Mouse (Mus musculus): ENCODE data around the gene Fam84b. TPM values are rescaled to one million over a fixed set of nuclear protein-coding genes. Genes with fewer than 3 reads are reported as not detected.
A peak's percentile ranks its signal among the peaks of the same experiment; 100 is the strongest.

The Fam84b gene
- polyA plus RNA-seq, 1 experiment from 2014 or later, result 23.8 TPM

- no peak overlapping the region for H3K9ac ChIP-seq (ENCODE audit: low read depth, low read length)
- no peak overlapping the region for H3K27ac ChIP-seq
- no peaks in the 10 kb centered on the region for H3K36me3 ChIP-seq (ENCODE audit: insufficient read depth, low read length)
- no peak for ATAC-seq (replicated peaks; ENCODE audit: low FRiP score, low read depth)
- no peak for DNase-seq (ENCODE audit: low spot score)
- H3K4me1 ChIP-seq (replicated peaks; ENCODE audit: insufficient read depth, low read length), result no peaks in the 10 kb centered on the region
- no peak overlapping the region for H3K4me3 ChIP-seq (replicated peaks; ENCODE audit: low read depth, low read length)
- no peaks in the 10 kb centered on the region for H3K9me3 ChIP-seq (replicated peaks; ENCODE audit: low read length)
- no peak for TF ChIP-seq CTCF (IDR thresholded peaks at IDR 0.05; ENCODE audit: low read depth)
- no peak overlapping the region for H3K4me2 ChIP-seq (ENCODE audit: low read length)
- WGBS, result 23% methylated on average over 2 of the region's 2 CpGs
- no peaks in the 10 kb centered on the region for H3K27me3 ChIP-seq (ENCODE audit: insufficient read depth, low read length)
These were observed 19.9 kb downstream of the Fam84b start for GRCm38 (mm10) chr15:60833476-60834218.

- DNase-seq (ENCODE audit: low spot score) (no peak), ATAC-seq (replicated peaks; ENCODE audit: low FRiP score, low read depth) (no peak)
- no peaks in the 10 kb centered on the region for H3K27me3 ChIP-seq (ENCODE audit: insufficient read depth, low read length)
- no peak overlapping the region for H3K4me2 ChIP-seq (ENCODE audit: low read length)
- no peaks in the 10 kb centered on the region for H3K36me3 ChIP-seq (ENCODE audit: insufficient read depth, low read length)
- no peak overlapping the region for H3K9ac ChIP-seq (ENCODE audit: low read depth, low read length)
- H3K4me3 ChIP-seq (replicated peaks; ENCODE audit: low read depth, low read length), result no peak overlapping the region
- H3K27ac ChIP-seq, result no peak overlapping the region
- H3K4me1 ChIP-seq (replicated peaks; ENCODE audit: insufficient read depth, low read length), result no peaks in the 10 kb centered on the region
- no peaks in the 10 kb centered on the region for H3K9me3 ChIP-seq (replicated peaks; ENCODE audit: low read length)
- TF ChIP-seq CTCF (IDR thresholded peaks at IDR 0.05; ENCODE audit: low read depth), result peak; percentile 57
These were observed 21.0 kb downstream of the Fam84b start for GRCm38 (mm10) chr15:60832586-60832985.

- no peak for ATAC-seq (replicated peaks; ENCODE audit: low FRiP score, low read depth)
- no peak overlapping the region for H3K4me2 ChIP-seq (ENCODE audit: low read length)
- WGBS, result 54% methylated on average over 1 of the region's 1 CpGs
- DNase-seq (ENCODE audit: low spot score), result no peak
- H3K9ac ChIP-seq (ENCODE audit: low read depth, low read length), result no peak overlapping the region
- 0 out of 2 replicates have a peak, but pooled peaks cover 3% of the 10 kb centered on the region for H3K4me1 ChIP-seq (replicated peaks; ENCODE audit: insufficient read depth, low read length)
- no peak overlapping the region for H3K4me3 ChIP-seq (replicated peaks; ENCODE audit: low read depth, low read length)
- no peak overlapping the region for H3K27ac ChIP-seq
- no peaks in the 10 kb centered on the region for H3K9me3 ChIP-seq (replicated peaks; ENCODE audit: low read length)
- no peak for TF ChIP-seq CTCF (IDR thresholded peaks at IDR 0.05; ENCODE audit: low read depth)
- no peaks in the 10 kb centered on the region for H3K36me3 ChIP-seq (ENCODE audit: insufficient read depth, low read length)
- H3K27me3 ChIP-seq (ENCODE audit: insufficient read depth, low read length), result no peaks in the 10 kb centered on the region
These were observed 27.4 kb downstream of the Fam84b start for GRCm38 (mm10) chr15:60826226-60826625.

GRCm38 (mm10) chr15:60824751-60825227 is 28.8 kb downstream of the Fam84b start:
- TF ChIP-seq CTCF (IDR thresholded peaks at IDR 0.05; ENCODE audit: low read depth), result peak; percentile 39; the same call in 1 of the 2 replicates
- WGBS, result 0% methylated on average over 32 of the region's 32 CpGs
- H3K36me3 ChIP-seq (ENCODE audit: insufficient read depth, low read length), result no peaks in the 10 kb centered on the region
- peak; percentile 89 for ATAC-seq (replicated peaks; ENCODE audit: low FRiP score, low read depth)
- no peaks in the 10 kb centered on the region for H3K27me3 ChIP-seq (ENCODE audit: insufficient read depth, low read length)
- peak overlapping the region; percentile 96 for H3K27ac ChIP-seq
- H3K4me3 ChIP-seq (replicated peaks; ENCODE audit: low read depth, low read length), result peak overlapping the region; percentile 85
- H3K9me3 ChIP-seq (replicated peaks; ENCODE audit: low read length), result no peaks in the 10 kb centered on the region
- peak overlapping the region; percentile 99 for H3K4me2 ChIP-seq (ENCODE audit: low read length)
- peak overlapping the region; percentile 86 for H3K9ac ChIP-seq (ENCODE audit: low read depth, low read length)
- 0 out of 2 replicates have a peak, but pooled peaks cover 9% of the 10 kb centered on the region for H3K4me1 ChIP-seq (replicated peaks; ENCODE audit: insufficient read depth, low read length)
- DNase-seq (ENCODE audit: low spot score), result peak; percentile 93

DNA sequence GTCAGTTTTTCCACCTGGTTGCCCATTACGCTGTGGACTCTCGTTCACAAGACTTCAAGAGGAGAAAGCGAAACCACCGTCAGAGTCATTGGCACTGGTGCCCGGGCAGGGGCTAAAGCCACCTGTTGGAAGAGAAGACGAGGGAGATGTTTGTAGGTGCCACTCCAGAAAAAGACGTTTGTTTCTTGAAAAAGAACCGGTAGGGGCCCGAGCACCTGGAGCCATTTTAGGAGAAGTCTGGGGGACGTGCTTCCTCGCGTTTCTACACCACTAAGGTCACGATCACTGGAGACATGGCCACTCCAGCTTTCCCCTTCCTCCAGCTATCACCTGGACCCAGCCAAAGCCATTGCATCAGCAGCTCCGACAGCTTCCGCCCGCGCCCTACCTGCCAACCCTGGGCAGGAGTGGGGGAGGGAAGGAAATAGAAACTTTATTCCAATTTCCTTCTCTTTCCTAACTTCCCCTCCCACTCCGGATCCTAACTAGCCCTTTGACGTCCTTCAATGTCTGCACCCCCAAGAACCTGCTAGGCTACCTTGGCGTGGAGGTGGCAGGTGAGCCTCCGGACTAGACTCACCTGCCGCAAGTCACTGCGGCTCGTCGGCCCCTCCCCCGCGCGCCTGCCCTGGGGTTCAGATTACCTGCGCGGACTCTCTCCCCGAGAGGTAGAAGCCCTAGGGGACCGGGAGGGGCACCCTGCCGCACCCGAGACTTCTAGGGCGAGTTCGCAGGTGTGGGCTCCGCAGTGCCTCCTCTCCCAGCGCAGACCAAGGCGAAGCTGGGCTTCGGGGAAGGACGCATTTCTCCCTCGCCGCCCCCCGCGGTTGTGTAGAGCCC is 29.5 kb downstream of the Fam84b start:
- DNase-seq (ENCODE audit: low spot score), result peak; percentile 52
- H3K9ac ChIP-seq (ENCODE audit: low read depth, low read length), result peak overlapping the region; percentile 86
- H3K4me1 ChIP-seq (replicated peaks; ENCODE audit: insufficient read depth, low read length), result 0 out of 2 replicates have a peak, but pooled peaks cover 9% of the 10 kb centered on the region
- no peak for TF ChIP-seq CTCF (IDR thresholded peaks at IDR 0.05; ENCODE audit: low read depth)
- under 1% methylated on average over 45 of the region's 45 CpGs for WGBS
- peak overlapping the region; percentile 99 for H3K4me2 ChIP-seq (ENCODE audit: low read length)
- H3K4me3 ChIP-seq (replicated peaks; ENCODE audit: low read depth, low read length), result peak overlapping the region; percentile 85
- peak overlapping the region; percentile 96 for H3K27ac ChIP-seq
- no peaks in the 10 kb centered on the region for H3K27me3 ChIP-seq (ENCODE audit: insufficient read depth, low read length)
- ATAC-seq (replicated peaks; ENCODE audit: low FRiP score, low read depth), result peak; percentile 44
- no peaks in the 10 kb centered on the region for H3K9me3 ChIP-seq (replicated peaks; ENCODE audit: low read length)
- H3K36me3 ChIP-seq (ENCODE audit: insufficient read depth, low read length), result no peaks in the 10 kb centered on the region

DNA sequence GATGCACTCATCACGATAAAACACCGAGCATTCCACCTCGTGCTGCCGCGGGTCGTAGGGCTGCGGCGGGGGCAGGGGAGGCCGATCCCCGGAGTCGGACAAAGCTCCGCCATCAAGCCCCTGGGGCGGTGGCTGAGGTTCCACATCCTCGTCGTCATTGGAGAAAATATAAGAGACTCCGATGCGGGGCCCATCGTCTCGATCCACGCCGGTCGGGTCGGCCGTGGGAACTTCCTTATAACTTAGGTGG is 30.0 kb downstream of the Fam84b start:
- WGBS, result under 1% methylated on average over 24 of the region's 24 CpGs
- Histone ChIP-seq H3K4me2 (ENCODE audit: low read length) (peak overlapping the region; percentile 99), H3K4me1 (replicated peaks; ENCODE audit: insufficient read depth, low read length) (0 out of 2 replicates have a peak, but pooled peaks cover 9% of the 10 kb centered on the region), H3K36me3 (ENCODE audit: insufficient read depth, low read length) (no peaks in the 10 kb centered on the region), H3K9ac (ENCODE audit: low read depth, low read length) (peak overlapping the region; percentile 86), H3K27ac (peak overlapping the region; percentile 96), H3K27me3 (ENCODE audit: insufficient read depth, low read length) (no peaks in the 10 kb centered on the region), H3K9me3 (replicated peaks; ENCODE audit: low read length) (no peaks in the 10 kb centered on the region), H3K4me3 (replicated peaks; ENCODE audit: low read depth, low read length) (peak overlapping the region; percentile 85)
- no peak for TF ChIP-seq CTCF (IDR thresholded peaks at IDR 0.05; ENCODE audit: low read depth)
- ATAC-seq (replicated peaks; ENCODE audit: low FRiP score, low read depth) (no peak), DNase-seq (ENCODE audit: low spot score) (no peak)
